Comparison of ENCODE assay signal across 8 mouse cellular contexts in genomic region chr7:73546561-73547510, GRCm38 (mm10). TPM values are rescaled to one million over a fixed set of nuclear protein-coding genes. Genes with fewer than 3 reads are reported as not detected.
DNase-seq lines count a peak whose midpoint lies in the region; ATAC-seq lines count a peak whose summit lies in the region.

No protein-coding gene starts in this region.

- H3K9me3 ChIP-seq in midbrain, embryonic 16.5 days (replicated peaks; ENCODE audit: control insufficient read depth, low read length, poor library complexity, severe bottlenecking) = no peaks in the 10 kb centered on the region

- peak; percentile 2 for DNase-seq in layer of hippocampus, adult 11-12 months (ENCODE audit: low spot score)
- no peak for DNase-seq in layer of hippocampus, adult 18-20 months (ENCODE audit: low spot score in 2 of 2)
- DNase-seq in NIH3T3 (ENCODE audit: low read depth) = peak; percentile 18
- no peak for DNase-seq in frontal cortex, postnatal 14 days (ENCODE audit: low spot score in 2 of 2)
- DNase-seq in ovary, adult 18-20 months (ENCODE audit: low spot score) = no peak

- peaks cover 23% of the 10 kb centered on the region for H3K4me1 ChIP-seq in midbrain, embryonic 16.5 days (ENCODE audit: control insufficient read depth, insufficient read depth, low read length)

- H3K36me3 ChIP-seq in midbrain, embryonic 16.5 days (ENCODE audit: control insufficient read depth, insufficient read depth, low read length) = peaks cover 10% of the 10 kb centered on the region

- no peak overlapping the region for H3K27ac ChIP-seq in midbrain, embryonic 16.5 days (ENCODE audit: low read length)

- 0 out of 2 replicates have a peak overlapping the region, but pooled peaks have one; percentile 13 for H3K4me2 ChIP-seq in midbrain, embryonic 16.5 days (ENCODE audit: low read length)

- no peak overlapping the region for H3K4me3 ChIP-seq in midbrain, embryonic 16.5 days (ENCODE audit: low read depth, low read length)

- 72% methylated on average over 10 of the region's 10 CpGs for WGBS in midbrain, embryonic 16.5 days

- peak; percentile 41 to 49; a peak in 2 of 4 replicates for ATAC-seq in hematopoietic stem cell, adult 5-6 weeks (replicated peaks in 1 of 2; ENCODE audit: insufficient read depth in 1 of 2, low FRiP score in 2 of 2, low TSS enrichment in 1 of 2, low read depth in 1 of 2, poor library complexity in 2 of 2, severe bottlenecking in 2 of 2)
- no peak for ATAC-seq in midbrain, embryonic 16.5 days
- ATAC-seq in frontal cortex, adult (ENCODE audit: low TSS enrichment) = no peak

- H3K27me3 ChIP-seq in midbrain, embryonic 16.5 days (ENCODE audit: control insufficient read depth, insufficient read depth, low read depth, low read length) = no peaks in the 10 kb centered on the region

- no peak overlapping the region for H3K9ac ChIP-seq in midbrain, embryonic 16.5 days (ENCODE audit: low read depth, low read length)

RNA-seq across cellular contexts. Expression of gene Chd2, which starts 5.2 kb away (rescaled TPM):
- total RNA-seq in layer of hippocampus, adult 18-20 months (2021) = 10 to 100 TPM; 50.7 to 55.7 TPM
- total RNA-seq in hematopoietic stem cell, adult 5-6 weeks (2017) = 193 and 245 TPM in 2 replicates
- 44.8 and 49.0 TPM in 2 replicates for polyA plus RNA-seq in midbrain, embryonic 16.5 days (2015; fragmentation: Nextera tagmentation; extraction: Ambion mirVana)

Comparison
In these comparisons a context has a peak if more than half of its experiments do, and no peak if none do; other contexts are left out.
1. DNase-seq: peak in layer of hippocampus, adult 11-12 months (single experiment) and NIH3T3 (single experiment); none in layer of hippocampus, adult 18-20 months (0 of 2), frontal cortex, postnatal 14 days (0 of 2) and ovary, adult 18-20 months (single experiment).
2. ATAC-seq: peak in hematopoietic stem cell, adult 5-6 weeks (2 of 2); none in midbrain, embryonic 16.5 days (single experiment) and frontal cortex, adult (single experiment).